Mouse (Mus musculus) heart, postnatal 0 days (tissue): ENCODE measurements at regions not wholly inside any gene's neighbourhood (a gene's known extent, or its start where the extent isn't known, plus 50 kb on each side); places are given as distances from the start of the nearest gene placed in this dataset.
"Not testable (repeated sequence)": the region's sequence is repeated elsewhere in the genome, so short reads cannot be mapped to it uniquely, and the experiment has no call there.

Source experiments
- ATAC-seq: fragments of 200-750 bp; cut with Nextera tagmentation; 2 replicates; pipeline ENCODE4 v1.8.0; 2017; ENCODE audit warnings: low read depth, moderate number of reproducible peaks, moderate library complexity; ENCODE audit not compliant: insufficient read depth
- DNase-seq: peaks from one replicate; pipeline ENCODE4 v3.0.0-alpha.2; 2016; ENCODE audit warnings: low spot score
- H3K27ac ChIP-seq: fragments of 300-500 bp; sonication (generic); 2 replicates; pipeline ENCODE4 v1.5.1; 2014; ENCODE audit warnings: low read depth, mild to moderate bottlenecking
- H3K27me3 ChIP-seq: fragments of 300-500 bp; sonication (generic); 2 replicates; pipeline ENCODE4 v1.6.1; 2014; ENCODE audit warnings: low read length, mixed read lengths; ENCODE audit not compliant: control insufficient read depth, insufficient read depth
- H3K36me3 ChIP-seq: fragments of 300-500 bp; sonication (generic); replicated peaks from 2 replicates; pipeline ENCODE4 v1.6.1; 2014; ENCODE audit warnings: low read length, mixed read lengths; ENCODE audit not compliant: control insufficient read depth, insufficient read depth
- H3K4me1 ChIP-seq: fragments of 300-500 bp; sonication (generic); 2 replicates; pipeline ENCODE4 v1.6.1; 2014; ENCODE audit warnings: antibody characterized with exemption; ENCODE audit not compliant: control insufficient read depth, insufficient read depth
- H3K4me2 ChIP-seq: fragments of 300-500 bp; sonication (generic); 2 replicates; pipeline ENCODE4 v1.6.1; 2014; ENCODE audit warnings: low read depth, mild to moderate bottlenecking, low read length, moderate library complexity
- H3K4me3 ChIP-seq: fragments of 300-500 bp; sonication (generic); 2 replicates; pipeline ENCODE4 v1.5.1; 2014; ENCODE audit warnings: low read depth, low read length
- H3K9ac ChIP-seq: fragments of 300-500 bp; sonication (generic); replicated peaks from 2 replicates; pipeline ENCODE4 v1.6.1; 2014; ENCODE audit warnings: low read depth, low read length, mixed read lengths
- H3K9me3 ChIP-seq: fragments of 300-500 bp; sonication (generic); replicated peaks from 2 replicates; pipeline ENCODE4 v1.6.1; 2016; ENCODE audit warnings: low read length; ENCODE audit not compliant: control insufficient read depth
- CTCF ChIP-seq: IDR thresholded peaks from 2 replicates; pipeline ENCODE4 v1.5.1; 2016; ENCODE audit warnings: antibody characterized with exemption, control low read depth, low read depth
- EP300 ChIP-seq: IDR thresholded peaks from 2 replicates; pipeline ENCODE4 v1.6.1; 2016; ENCODE audit warnings: antibody characterized with exemption, low read depth
- WGBS: fragments of 180-500 bp; shearing (Covaris S2); extraction: QIAGEN DNeasy Blood & Tissue Kit; methylation state at CpG from one replicate; pipeline ENCODE4 v1.1.7; 2014; 5-methylcytosine and 5-hydroxymethylcytosine counted together

DNA sequence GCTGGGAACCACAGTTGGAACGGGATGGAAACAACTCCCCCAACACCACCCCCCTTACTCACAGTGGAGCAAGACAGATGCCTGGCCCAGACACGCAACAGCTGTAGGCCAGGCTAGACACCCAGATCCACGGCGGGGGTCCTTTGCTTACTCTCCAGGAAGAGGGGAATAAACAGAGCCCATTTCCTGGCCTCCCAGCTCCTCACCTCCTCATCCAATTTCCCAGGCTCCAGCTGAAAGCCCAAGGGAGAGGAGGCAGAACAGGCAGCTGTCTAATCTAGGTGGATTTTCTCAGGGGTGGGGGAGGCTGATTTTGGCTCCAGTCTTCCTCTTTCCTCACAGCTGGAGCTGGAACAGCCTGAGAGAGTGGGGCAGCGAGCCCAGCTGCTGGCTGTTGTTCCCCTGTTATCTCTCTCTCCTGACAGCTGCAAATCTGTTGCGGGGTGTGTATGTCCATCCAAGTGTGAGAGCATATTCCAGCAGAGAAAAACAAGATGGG, 182.7 kb downstream of the Opa1 start:
- H3K4me3 ChIP-seq = no peak overlapping the region
- H3K9ac ChIP-seq = no peak overlapping the region
- H3K27ac ChIP-seq = no peak overlapping the region
- ATAC-seq = peak; percentile 85
- H3K36me3 ChIP-seq = no peaks in the 10 kb centered on the region
- peaks cover 5% of the 10 kb centered on the region; the same call in 1 of the 2 replicates for H3K4me1 ChIP-seq
- 0 out of 2 replicates have a peak, but pooled peaks cover 6% of the 10 kb centered on the region for H3K9me3 ChIP-seq
- peaks cover 12% of the 10 kb centered on the region; the same call in 1 of the 2 replicates for H3K27me3 ChIP-seq
- DNase-seq = peak; percentile 75
- no peak for TF ChIP-seq CTCF
- TF ChIP-seq EP300 = no peak; the same call in 1 of the 2 replicates
- 7% methylated on average over 6 of the region's 6 CpGs for WGBS
- no peak overlapping the region for H3K4me2 ChIP-seq

DNA sequence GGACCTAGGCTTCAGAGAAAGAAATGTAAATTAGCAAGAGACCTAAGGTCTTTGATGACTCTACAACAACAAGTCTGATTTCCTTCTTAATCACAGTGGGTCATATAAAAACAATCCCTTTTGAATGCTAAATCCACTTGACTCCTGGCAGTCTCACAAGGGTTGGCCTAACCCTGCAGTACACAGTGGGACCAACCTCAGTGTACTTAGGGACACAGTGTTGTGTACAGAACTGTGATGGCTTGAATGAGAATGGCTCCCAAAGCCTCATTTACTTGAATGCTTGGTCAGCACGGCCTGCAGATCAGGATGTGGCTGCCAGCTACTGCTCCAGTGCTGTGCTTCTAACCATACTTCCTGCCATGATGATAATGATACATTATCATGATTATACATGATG, 185.2 kb downstream of the Opa1 start:
- no peaks in the 10 kb centered on the region for H3K36me3 ChIP-seq
- 96% methylated on average over 1 of the region's 1 CpGs for WGBS
- no peak overlapping the region for H3K9ac ChIP-seq
- 0 out of 2 replicates have a peak, but pooled peaks cover 6% of the 10 kb centered on the region for H3K9me3 ChIP-seq
- H3K4me1 ChIP-seq = peaks cover 5% of the 10 kb centered on the region; the same call in 1 of the 2 replicates
- ATAC-seq (no peak), DNase-seq (no peak)
- no peak for TF ChIP-seq EP300
- H3K4me3 ChIP-seq = no peak overlapping the region
- H3K4me2 ChIP-seq = no peak overlapping the region
- H3K27ac ChIP-seq = no peak overlapping the region
- peaks cover 6% of the 10 kb centered on the region; the same call in 1 of the 2 replicates for H3K27me3 ChIP-seq

DNA sequence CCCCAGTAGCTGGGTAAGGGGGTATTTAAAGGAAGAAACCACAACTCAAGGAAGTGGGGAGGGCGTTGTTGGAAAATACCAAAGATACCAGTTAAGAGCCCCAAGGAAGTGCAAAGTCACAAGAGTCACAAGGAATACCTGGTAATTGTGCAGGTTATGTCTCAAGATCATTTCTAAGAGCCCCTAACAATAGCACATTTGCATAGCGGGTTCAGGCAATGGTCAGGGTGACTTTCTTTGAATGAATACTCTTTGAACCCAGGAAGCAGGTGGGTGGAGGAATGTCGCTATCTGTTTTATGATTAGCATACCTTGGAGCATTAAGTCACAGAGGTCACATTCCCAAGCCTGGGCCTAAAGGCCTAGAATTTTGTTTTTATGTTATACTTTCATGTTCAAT, 186.7 kb downstream of the Opa1 start:
- H3K4me1 ChIP-seq, H3K4me2 ChIP-seq, DNase-seq, H3K27ac ChIP-seq, H3K36me3 ChIP-seq, H3K9ac ChIP-seq, H3K9me3 ChIP-seq, H3K4me3 ChIP-seq, ATAC-seq: not testable (repeated sequence)
- H3K27me3 ChIP-seq = peaks cover 14% of the 10 kb centered on the region
- 94% methylated on average over 3 of the region's 3 CpGs for WGBS

DNA sequence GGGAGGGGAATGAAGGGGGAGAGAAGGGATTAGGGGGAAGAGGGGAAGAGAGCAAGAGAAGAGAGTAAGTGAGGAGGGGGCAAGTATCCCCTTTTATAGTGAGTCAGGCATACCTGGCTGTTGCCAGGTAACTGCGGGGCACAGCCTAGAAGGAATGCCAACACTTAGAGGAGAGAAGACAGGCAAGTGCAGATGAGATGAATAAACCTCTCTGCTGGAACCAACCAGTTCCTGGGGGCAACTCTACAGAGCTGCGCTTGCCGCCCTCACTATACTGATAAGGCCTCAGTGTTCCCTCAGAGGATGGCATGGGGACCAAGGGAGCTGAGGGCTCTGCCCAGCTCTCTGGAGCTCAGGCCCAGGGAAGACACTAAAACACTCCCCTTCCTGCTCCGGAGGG, 192.2 kb downstream of the Opa1 start:
- H3K4me2 ChIP-seq = no peak overlapping the region
- ATAC-seq = no peak
- H3K9me3 ChIP-seq = no peaks in the 10 kb centered on the region
- H3K9ac ChIP-seq = no peak overlapping the region
- no peak overlapping the region for H3K27ac ChIP-seq
- no peak overlapping the region for H3K4me3 ChIP-seq
- DNase-seq = no peak
- peaks cover 13% of the 10 kb centered on the region; the same call in 1 of the 2 replicates for H3K27me3 ChIP-seq
- peaks cover 6% of the 10 kb centered on the region; the same call in 1 of the 2 replicates for H3K4me1 ChIP-seq
- no peaks in the 10 kb centered on the region for H3K36me3 ChIP-seq
- WGBS = 53% methylated on average over 4 of the region's 4 CpGs
- TF ChIP-seq CTCF = no peak

DNA sequence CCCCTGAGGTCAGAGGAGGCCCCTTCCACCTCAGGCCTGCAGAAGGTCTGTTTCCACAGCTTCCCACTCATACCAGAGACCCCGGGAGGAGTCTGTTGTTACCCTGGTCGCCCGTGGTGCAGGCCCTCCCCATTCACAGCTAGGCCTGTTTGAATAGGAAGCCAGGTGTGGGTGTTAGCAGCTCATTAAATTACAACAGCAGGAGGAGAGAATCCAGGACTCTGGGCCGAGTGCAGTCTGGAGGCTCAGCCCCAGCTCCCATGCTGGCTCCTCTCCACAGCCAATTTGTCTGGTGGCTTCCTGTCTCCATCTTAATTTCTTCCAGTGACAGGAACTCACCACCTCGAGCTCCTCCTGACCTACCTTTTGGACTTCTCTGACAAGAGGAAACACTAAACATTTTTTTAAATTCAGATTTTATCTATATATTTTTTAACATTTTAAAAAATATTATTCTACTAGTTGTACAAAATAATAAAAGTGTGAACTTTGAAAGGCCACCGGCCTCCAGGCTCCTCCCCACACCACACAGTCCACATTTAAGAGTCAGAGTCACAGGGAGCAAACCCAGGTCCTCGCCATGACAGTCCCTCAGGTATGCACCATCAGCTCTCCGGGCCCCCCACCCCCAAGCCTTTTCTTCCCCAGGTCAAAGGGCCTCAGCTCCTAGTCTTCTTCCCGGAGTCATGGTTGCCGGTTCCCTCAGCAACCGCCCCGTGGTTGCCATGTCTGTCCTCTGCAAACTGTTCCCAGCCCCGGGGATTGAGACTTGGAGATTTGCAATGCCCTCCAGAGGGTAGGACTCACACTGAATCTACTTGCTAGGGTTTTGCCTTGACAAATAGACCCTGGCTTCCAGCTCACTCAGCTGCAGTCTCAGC, 192.8 kb downstream of the Opa1 start:
- TF ChIP-seq EP300 (no peak), CTCF (no peak)
- WGBS = 53% methylated on average over 13 of the region's 13 CpGs
- no peak overlapping the region for H3K4me3 ChIP-seq
- H3K4me1 ChIP-seq = peaks cover 6% of the 10 kb centered on the region; the same call in 1 of the 2 replicates
- H3K27ac ChIP-seq = no peak overlapping the region
- H3K9ac ChIP-seq = no peak overlapping the region
- no peak overlapping the region for H3K4me2 ChIP-seq
- H3K9me3 ChIP-seq = no peaks in the 10 kb centered on the region
- peaks cover 18% of the 10 kb centered on the region; the same call in 1 of the 2 replicates for H3K27me3 ChIP-seq
- DNase-seq (no peak), ATAC-seq (no peak)
- H3K36me3 ChIP-seq = no peaks in the 10 kb centered on the region
